Mouse (Mus musculus): ENCODE results near the gene Pid1. TPM values are rescaled to one million over a fixed set of nuclear protein-coding genes. Genes with fewer than 3 reads are reported as not detected.

Gene Pid1
- polyA plus RNA-seq, 1 experiment from 2014 or later: 14.0 TPM

GRCm38 (mm10) chr1:84089664-84090063 lies 274.3 kb downstream of the Pid1 start:
- WGBS (ENCODE audit: insufficient replicate concordance): 66% methylated on average over 2 of the region's 2 CpGs
- no peak for DNase-seq

GRCm38 (mm10) chr1:84087957-84088356 lies 276.0 kb downstream of the Pid1 start:
- no peaks in the 10 kb centered on the region for H3K36me3 ChIP-seq
- DNase-seq (no peak), ATAC-seq (ENCODE audit: low read depth) (no peak)
- no peak overlapping the region for H3K9ac ChIP-seq
- H3K9me3 ChIP-seq (replicated peaks): no peaks in the 10 kb centered on the region
- H3K4me3 ChIP-seq (replicated peaks): no peak overlapping the region
- no peaks in the 10 kb centered on the region for H3K4me1 ChIP-seq (replicated peaks)
- 52% methylated on average over 2 of the region's 2 CpGs for WGBS (ENCODE audit: insufficient replicate concordance)
- no peaks in the 10 kb centered on the region for H3K27me3 ChIP-seq
- no peak overlapping the region for H3K4me2 ChIP-seq
- H3K27ac ChIP-seq: no peak overlapping the region

More at GRCm38 (mm10) chr1:84089664-84090063, 274.3 kb downstream of the Pid1 start:
- Histone ChIP-seq H3K4me2 (no peak overlapping the region), H3K27me3 (no peaks in the 10 kb centered on the region), H3K4me1 (replicated peaks) (no peaks in the 10 kb centered on the region), H3K9ac (no peak overlapping the region), H3K27ac (no peak overlapping the region), H3K4me3 (replicated peaks) (no peak overlapping the region), H3K36me3 (no peaks in the 10 kb centered on the region), H3K9me3 (replicated peaks) (no peaks in the 10 kb centered on the region)
- ATAC-seq (ENCODE audit: low read depth): no peak

GRCm38 (mm10) chr1:84087325-84087724 lies 276.7 kb downstream of the Pid1 start:
- no peak overlapping the region for H3K4me3 ChIP-seq (replicated peaks)
- H3K9ac ChIP-seq: no peak overlapping the region
- 52% methylated on average over 6 of the region's 6 CpGs for WGBS (ENCODE audit: insufficient replicate concordance)
- no peaks in the 10 kb centered on the region for H3K9me3 ChIP-seq (replicated peaks)
- no peak for ATAC-seq (ENCODE audit: low read depth)
- H3K27ac ChIP-seq: no peak overlapping the region
- H3K36me3 ChIP-seq: no peaks in the 10 kb centered on the region
- no peaks in the 10 kb centered on the region for H3K4me1 ChIP-seq (replicated peaks)
- no peaks in the 10 kb centered on the region for H3K27me3 ChIP-seq
- DNase-seq: no peak
- no peak overlapping the region for H3K4me2 ChIP-seq

GRCm38 (mm10) chr1:84086486-84086885 lies 277.5 kb downstream of the Pid1 start:
- no peaks in the 10 kb centered on the region for H3K9me3 ChIP-seq (replicated peaks)
- H3K4me2 ChIP-seq: no peak overlapping the region
- no peak overlapping the region for H3K27ac ChIP-seq
- no peak overlapping the region for H3K9ac ChIP-seq
- no peaks in the 10 kb centered on the region for H3K4me1 ChIP-seq (replicated peaks)
- no peaks in the 10 kb centered on the region for H3K27me3 ChIP-seq
- ATAC-seq (ENCODE audit: low read depth) (no peak), DNase-seq (no peak)
- WGBS (ENCODE audit: insufficient replicate concordance): 46% methylated on average over 1 of the region's 1 CpGs
- H3K36me3 ChIP-seq: no peaks in the 10 kb centered on the region
- H3K4me3 ChIP-seq (replicated peaks): no peak overlapping the region

- H3K36me3 ChIP-seq: no peaks in the 10 kb centered on the region
- H3K4me2 ChIP-seq: no peak overlapping the region
- H3K9ac ChIP-seq: no peak overlapping the region
- H3K4me3 ChIP-seq (replicated peaks): no peak overlapping the region
- H3K9me3 ChIP-seq (replicated peaks): no peaks in the 10 kb centered on the region
- H3K27ac ChIP-seq: no peak overlapping the region
- H3K4me1 ChIP-seq (replicated peaks): no peaks in the 10 kb centered on the region
- DNase-seq (no peak), ATAC-seq (ENCODE audit: low read depth) (no peak)
- H3K27me3 ChIP-seq: no peaks in the 10 kb centered on the region
- 69% methylated on average over 3 of the region's 3 CpGs for WGBS (ENCODE audit: insufficient replicate concordance)
Observed at GRCm38 (mm10) chr1:84085361-84085760, 278.6 kb downstream of the Pid1 start.

GRCm38 (mm10) chr1:84079566-84079965 lies 284.4 kb downstream of the Pid1 start:
- H3K9me3 ChIP-seq (replicated peaks): no peaks in the 10 kb centered on the region
- H3K27ac ChIP-seq: no peak overlapping the region
- H3K9ac ChIP-seq: no peak overlapping the region
- H3K27me3 ChIP-seq: no peaks in the 10 kb centered on the region
- H3K36me3 ChIP-seq: peaks cover 3% of the 10 kb centered on the region
- DNase-seq: no peak
- WGBS (ENCODE audit: insufficient replicate concordance): 69% methylated on average over 8 of the region's 8 CpGs
- no peak overlapping the region for H3K4me2 ChIP-seq
- H3K4me3 ChIP-seq (replicated peaks): no peak overlapping the region
- no peak for ATAC-seq (ENCODE audit: low read depth)
- no peaks in the 10 kb centered on the region for H3K4me1 ChIP-seq (replicated peaks)

GRCm38 (mm10) chr1:84077023-84077422 lies 287.0 kb downstream of the Pid1 start:
- DNase-seq: no peak
- peaks cover 3% of the 10 kb centered on the region for H3K36me3 ChIP-seq
- whole genome bisulfite sequencing (ENCODE audit: insufficient replicate concordance): 72% methylated on average over 1 of the region's 1 CpGs
- H3K9ac ChIP-seq: no peak overlapping the region
- H3K27me3 ChIP-seq: no peaks in the 10 kb centered on the region
- ATAC-seq (ENCODE audit: low read depth): no peak
- no peak overlapping the region for H3K4me3 ChIP-seq (replicated peaks)
- no peaks in the 10 kb centered on the region for H3K9me3 ChIP-seq (replicated peaks)
- no peaks in the 10 kb centered on the region for H3K4me1 ChIP-seq (replicated peaks)
- no peak overlapping the region for H3K27ac ChIP-seq
- no peak overlapping the region for H3K4me2 ChIP-seq

- H3K27me3 ChIP-seq: no peaks in the 10 kb centered on the region
- DNase-seq: no peak
Observed at GRCm38 (mm10) chr1:84056884-84057630, 306.9 kb downstream of the Pid1 start.

GRCm38 (mm10) chr1:84056306-84056705 lies 307.7 kb downstream of the Pid1 start:
- WGBS (ENCODE audit: insufficient replicate concordance): 55% methylated on average over 1 of the region's 1 CpGs
- Histone ChIP-seq H3K27ac (no peak overlapping the region), H3K4me2 (no peak overlapping the region), H3K9me3 (replicated peaks) (no peaks in the 10 kb centered on the region), H3K4me1 (replicated peaks) (no peaks in the 10 kb centered on the region), H3K9ac (no peak overlapping the region), H3K4me3 (replicated peaks) (no peak overlapping the region), H3K27me3 (no peaks in the 10 kb centered on the region), H3K36me3 (no peaks in the 10 kb centered on the region)
- DNase-seq (no peak), ATAC-seq (ENCODE audit: low read depth) (no peak)

More at GRCm38 (mm10) chr1:84056884-84057630, 306.9 kb downstream of the Pid1 start:
- H3K27ac ChIP-seq: no peak overlapping the region
- H3K4me1 ChIP-seq (replicated peaks): no peaks in the 10 kb centered on the region
- no peak for ATAC-seq (ENCODE audit: low read depth)
- H3K4me3 ChIP-seq (replicated peaks): no peak overlapping the region
- no peaks in the 10 kb centered on the region for H3K9me3 ChIP-seq (replicated peaks)
- H3K4me2 ChIP-seq: no peak overlapping the region
- no peak overlapping the region for H3K9ac ChIP-seq
- 47% methylated on average over 5 of the region's 5 CpGs for WGBS (ENCODE audit: insufficient replicate concordance)
- H3K36me3 ChIP-seq: no peaks in the 10 kb centered on the region

GRCm38 (mm10) chr1:84025746-84026145 lies 338.2 kb downstream of the Pid1 start:
- H3K36me3 ChIP-seq: no peaks in the 10 kb centered on the region
- ATAC-seq (ENCODE audit: low read depth) (no peak), DNase-seq (no peak)
- no peak overlapping the region for H3K27ac ChIP-seq
- H3K4me3 ChIP-seq (replicated peaks): no peak overlapping the region
- H3K4me1 ChIP-seq (replicated peaks): no peaks in the 10 kb centered on the region
- no peaks in the 10 kb centered on the region for H3K27me3 ChIP-seq
- no peak overlapping the region for H3K4me2 ChIP-seq
- H3K9ac ChIP-seq: no peak overlapping the region
- no peaks in the 10 kb centered on the region for H3K9me3 ChIP-seq (replicated peaks)
- 62% methylated on average over 1 of the region's 1 CpGs for WGBS (ENCODE audit: insufficient replicate concordance)

GRCm38 (mm10) chr1:84012871-84013375 lies 351.1 kb downstream of the Pid1 start:
- Histone ChIP-seq H3K27me3 (no peaks in the 10 kb centered on the region), H3K4me1 (replicated peaks) (no peaks in the 10 kb centered on the region), H3K36me3 (no peaks in the 10 kb centered on the region), H3K4me2 (no peak overlapping the region), H3K27ac (no peak overlapping the region), H3K9ac (no peak overlapping the region), H3K4me3 (replicated peaks) (no peak overlapping the region), H3K9me3 (replicated peaks) (no peaks in the 10 kb centered on the region)
- 50% methylated on average over 4 of the region's 4 CpGs for WGBS (ENCODE audit: insufficient replicate concordance)
- no peak for DNase-seq
- no peak for ATAC-seq (ENCODE audit: low read depth)

GRCm38 (mm10) chr1:84002630-84003029 lies 361.4 kb downstream of the Pid1 start:
- H3K9ac ChIP-seq: no peak overlapping the region
- 65% methylated on average over 4 of the region's 4 CpGs for WGBS (ENCODE audit: insufficient replicate concordance)
- H3K4me1 ChIP-seq (replicated peaks): no peaks in the 10 kb centered on the region
- H3K36me3 ChIP-seq: no peaks in the 10 kb centered on the region
- H3K4me2 ChIP-seq: no peak overlapping the region
- ATAC-seq (ENCODE audit: low read depth) (no peak), DNase-seq (no peak)
- H3K27ac ChIP-seq: no peak overlapping the region
- no peaks in the 10 kb centered on the region for H3K27me3 ChIP-seq
- H3K9me3 ChIP-seq (replicated peaks): no peaks in the 10 kb centered on the region
- H3K4me3 ChIP-seq (replicated peaks): no peak overlapping the region
